Mouse (Mus musculus) thymus, adult 2 months (tissue): ENCODE results near the gene Cdh18. TPM values are rescaled to one million over a fixed set of nuclear protein-coding genes. Genes with fewer than 3 reads are reported as not detected.

ENCODE experiments used
- DNase-seq: peaks from one replicate; pipeline ENCODE4 v3.0.0; 2021
- H3K27ac ChIP-seq: fragments of 200-500 bp; 2 replicates; pipeline ENCODE4 v1.5.1; 2012; ENCODE audit warnings: low read length, control low read depth; ENCODE audit not compliant: control insufficient read depth, insufficient read depth
- H3K27me3 ChIP-seq: fragments of 200-500 bp; 2 replicates; pipeline ENCODE4 v1.6.1; 2012; ENCODE audit warnings: mild to moderate bottlenecking, low read length, moderate library complexity, mixed read lengths; ENCODE audit not compliant: control insufficient read depth, insufficient read depth
- H3K36me3 ChIP-seq: fragments of 200-500 bp; 2 replicates; pipeline ENCODE4 v1.6.1; 2012; ENCODE audit warnings: mild to moderate bottlenecking, low read length, moderate library complexity; ENCODE audit not compliant: control insufficient read depth, insufficient read depth
- H3K4me1 ChIP-seq: fragments of 200-500 bp; replicated peaks from 2 replicates; pipeline ENCODE4 v1.6.1; 2012; ENCODE audit warnings: low read length; ENCODE audit not compliant: control insufficient read depth, insufficient read depth
- H3K4me3 ChIP-seq: fragments of 200-500 bp; 2 replicates; pipeline ENCODE4 v1.5.1; 2012; ENCODE audit warnings: mild to moderate bottlenecking, low read length, control low read depth, moderate library complexity; ENCODE audit not compliant: control insufficient read depth, insufficient read depth
- CTCF ChIP-seq: fragments of 200-500 bp; IDR thresholded peaks from 2 replicates; pipeline ENCODE4 v1.5.1; 2012; ENCODE audit warnings: mild to moderate bottlenecking, control low read depth, low read length, moderate library complexity, borderline replicate concordance; ENCODE audit not compliant: control insufficient read depth, poor library complexity, insufficient read depth; ENCODE audit errors: extremely low read depth
- POLR2A ChIP-seq: fragments of 200-500 bp; IDR thresholded peaks from 2 replicates; pipeline ENCODE4 v1.6.1; 2012; ENCODE audit warnings: mild to moderate bottlenecking, low read length, control low read depth, moderate library complexity; ENCODE audit not compliant: control insufficient read depth, poor library complexity, insufficient read depth; ENCODE audit errors: extremely low read depth
- WGBS: fragments of 180-500 bp; shearing (Covaris S2); methylation state at CpG from one replicate; pipeline ENCODE4 v1.1.7; 2018; 5-methylcytosine and 5-hydroxymethylcytosine counted together
- polyA plus RNA-seq: library from polyadenylated mRNA; depleted of rRNA; stranded (reverse); fragments of >200 nt; gene quantifications from 2 replicates; pipeline ENCODE4 v1.2.3, GENCODE M21; 2012

Gene Cdh18
- polyA plus RNA-seq, 1 experiment: not detected

- Histone ChIP-seq H3K27me3 (no peaks in the 10 kb centered on the region), H3K27ac (no peak overlapping the region), H3K4me1 (no peaks in the 10 kb centered on the region), H3K36me3 (no peaks in the 10 kb centered on the region), H3K4me3 (no peak overlapping the region)
- no peak for TF ChIP-seq CTCF
- no peak for TF ChIP-seq POLR2A
- WGBS: 92% methylated on average over 2 of the region's 2 CpGs
- no peak for DNase-seq
Observed at GRCm38 (mm10) chr15:23378016-23378750, 829.4 kb downstream of the Cdh18 start.

GRCm38 (mm10) chr15:23385816-23386215 lies 837.0 kb downstream of the Cdh18 start:
- WGBS: 77% methylated on average over 4 of the region's 4 CpGs
- Histone ChIP-seq H3K4me1 (no peaks in the 10 kb centered on the region), H3K27ac (no peak overlapping the region), H3K36me3 (no peaks in the 10 kb centered on the region), H3K27me3 (no peaks in the 10 kb centered on the region), H3K4me3 (no peak overlapping the region)
- TF ChIP-seq CTCF: no peak
- TF ChIP-seq POLR2A: no peak
- DNase-seq: no peak

GRCm38 (mm10) chr15:23396646-23397045 lies 847.8 kb downstream of the Cdh18 start:
- H3K27ac ChIP-seq: no peak overlapping the region
- no peaks in the 10 kb centered on the region for H3K27me3 ChIP-seq
- H3K4me1 ChIP-seq: no peaks in the 10 kb centered on the region
- no peak for TF ChIP-seq CTCF
- no peak for TF ChIP-seq POLR2A
- no peak for DNase-seq
- H3K36me3 ChIP-seq: no peaks in the 10 kb centered on the region
- no peak overlapping the region for H3K4me3 ChIP-seq

- no peaks in the 10 kb centered on the region for H3K36me3 ChIP-seq
- H3K4me3 ChIP-seq: no peak overlapping the region
- no peak overlapping the region for H3K27ac ChIP-seq
- TF ChIP-seq POLR2A: no peak
- TF ChIP-seq CTCF: no peak
- WGBS: 93% methylated on average over 2 of the region's 2 CpGs
- H3K4me1 ChIP-seq: no peaks in the 10 kb centered on the region
- DNase-seq: no peak
- no peaks in the 10 kb centered on the region for H3K27me3 ChIP-seq
Observed at GRCm38 (mm10) chr15:23403792-23404191, 855.0 kb downstream of the Cdh18 start.

GRCm38 (mm10) chr15:23408256-23408655 lies 859.4 kb downstream of the Cdh18 start:
- WGBS: 96% methylated on average over 1 of the region's 1 CpGs
- DNase-seq: no peak
- H3K4me1 ChIP-seq: no peaks in the 10 kb centered on the region
- H3K27me3 ChIP-seq: no peaks in the 10 kb centered on the region
- no peak overlapping the region for H3K4me3 ChIP-seq
- no peaks in the 10 kb centered on the region for H3K36me3 ChIP-seq
- no peak overlapping the region for H3K27ac ChIP-seq
- TF ChIP-seq CTCF (no peak), POLR2A (no peak)

- Histone ChIP-seq H3K4me1 (no peaks in the 10 kb centered on the region), H3K36me3 (no peaks in the 10 kb centered on the region), H3K27ac (no peak overlapping the region), H3K27me3 (no peaks in the 10 kb centered on the region), H3K4me3 (no peak overlapping the region)
- WGBS: 82% methylated on average over 5 of the region's 5 CpGs
- no peak for TF ChIP-seq CTCF
- TF ChIP-seq POLR2A: no peak
- DNase-seq: no peak
Observed at GRCm38 (mm10) chr15:23416450-23417080, 867.7 kb downstream of the Cdh18 start.
